Comparison of ENCODE assay signal across 8 mouse cellular contexts in genomic region chrX:170005194-170005593, GRCm38 (mm10). TPM values are rescaled to one million over a fixed set of nuclear protein-coding genes. Genes with fewer than 3 reads are reported as not detected.
A peak's percentile ranks its signal among the peaks of the same experiment; 100 is the strongest.
DNase-seq lines count a peak whose midpoint lies in the region; ATAC-seq and TF ChIP-seq lines count a peak whose summit lies in the region.
"Not testable (repeated sequence)": the region's sequence is repeated elsewhere in the genome, so short reads cannot be mapped to it uniquely, and the experiment has no call there.

No protein-coding gene starts in this region.

- H3K4me3 ChIP-seq in G1E (ENCODE audit: low read depth, low read length); hindbrain, embryonic 11.5 days (ENCODE audit: low read depth, low read length); left cerebral cortex, adult 2 months; midbrain, embryonic 14.5 days (replicated peaks; ENCODE audit: low read depth, low read length): not testable (repeated sequence)
- H3K4me3 ChIP-seq in forebrain, embryonic 10.5 days, result peak overlapping the region; percentile 17; the same call in 1 of the 2 replicates

- ATAC-seq in G1E (ENCODE audit: extremely low read depth, insufficient number of reproducible peaks, low FRiP score, poor library complexity, severe bottlenecking), result peak; percentile 12; the same call in 1 of the 2 replicates
- 0 out of 2 replicates have a peak, but pooled peaks have one; percentile 1 for ATAC-seq in hindbrain, embryonic 11.5 days (ENCODE audit: low FRiP score)
- not testable (repeated sequence) for ATAC-seq in midbrain, embryonic 14.5 days (ENCODE audit: low FRiP score, low TSS enrichment)

- not testable (repeated sequence) for H3K4me2 ChIP-seq in hindbrain, embryonic 11.5 days (replicated peaks; ENCODE audit: low read depth, low read length)
- 0 out of 2 replicates have a peak overlapping the region, but pooled peaks have one; percentile 5 for H3K4me2 ChIP-seq in midbrain, embryonic 14.5 days (ENCODE audit: low read length)

- not testable (repeated sequence) for H3K27me3 ChIP-seq in G1E (ENCODE audit: insufficient read depth, low read length); forebrain, embryonic 10.5 days (ENCODE audit: poor library complexity, severe bottlenecking); hindbrain, embryonic 11.5 days (ENCODE audit: control insufficient read depth, insufficient read depth, low read length); midbrain, embryonic 14.5 days (ENCODE audit: control insufficient read depth, insufficient read depth, low read length)

- not testable (repeated sequence) for H3K9me3 ChIP-seq in G1E (replicated peaks)
- peaks cover 59% of the 10 kb centered on the region for H3K9me3 ChIP-seq in forebrain, embryonic 10.5 days
- H3K9me3 ChIP-seq in hindbrain, embryonic 11.5 days (ENCODE audit: control insufficient read depth, low read length), result peaks cover 26% of the 10 kb centered on the region
- H3K9me3 ChIP-seq in midbrain, embryonic 14.5 days (ENCODE audit: control insufficient read depth, low read length), result peaks cover 37% of the 10 kb centered on the region

- not testable (repeated sequence) for H3K36me3 ChIP-seq in G1E (replicated peaks); forebrain, embryonic 10.5 days (replicated peaks); hindbrain, embryonic 11.5 days (ENCODE audit: control insufficient read depth, insufficient read depth, low read length); midbrain, embryonic 14.5 days (ENCODE audit: control insufficient read depth, insufficient read depth, low read length)

- TF ChIP-seq CTCF in G1E (IDR thresholded peaks at IDR 0.05; ENCODE audit: low read depth, low read length); left cerebral cortex, adult 2 months (IDR thresholded peaks at IDR 0.05): not testable (repeated sequence)

- H3K27ac ChIP-seq in forebrain, embryonic 10.5 days, result peak overlapping the region; percentile 69
- not testable (repeated sequence) for H3K27ac ChIP-seq in hindbrain, embryonic 11.5 days (ENCODE audit: low read depth, low read length); left cerebral cortex, adult 2 months; midbrain, embryonic 14.5 days (replicated peaks; ENCODE audit: low read depth, low read length)

- intact Hi-C loops in left cerebral cortex, adult 2 months (cut with DNase I), result not testable (repeated sequence)

- H3K4me1 ChIP-seq in G1E (ENCODE audit: insufficient read depth, low read depth, low read length); hindbrain, embryonic 11.5 days (replicated peaks; ENCODE audit: control insufficient read depth, insufficient read depth, low read length); midbrain, embryonic 14.5 days (ENCODE audit: control insufficient read depth, insufficient read depth, low read length): not testable (repeated sequence)
- peaks cover 44% of the 10 kb centered on the region for H3K4me1 ChIP-seq in forebrain, embryonic 10.5 days

- not testable (repeated sequence) for H3K9ac ChIP-seq in hindbrain, embryonic 11.5 days (ENCODE audit: low read depth, low read length); midbrain, embryonic 14.5 days (replicated peaks; ENCODE audit: low read length)

- not testable (repeated sequence) for DNase-seq in G1E (ENCODE audit: low spot score)
- peak; percentile 83 for DNase-seq in cerebellum, adult 11-12 months
- DNase-seq in forebrain, embryonic 10.5 days (ENCODE audit: extremely low spot score, low spot score), result peak; percentile 55
- DNase-seq in hindbrain, embryonic 11.5 days (ENCODE audit: low spot score), result peak; percentile 12
- DNase-seq in left cerebral cortex, adult 2 months (ENCODE audit: extremely low spot score in 1 of 2, low spot score in 2 of 2), result peak; percentile 62 to 72
- DNase-seq in midbrain, embryonic 14.5 days, result peak; percentile 1
- DNase-seq in testis, postnatal 14 days (ENCODE audit: low spot score), result peak; percentile 81
- DNase-seq in yolk sac, embryonic 10.5 days (ENCODE audit: low spot score), result peak; percentile 0

- WGBS in forebrain, embryonic 10.5 days, result 26% methylated on average over 13 of the region's 13 CpGs
- 17% methylated on average over 13 of the region's 13 CpGs for WGBS in hindbrain, embryonic 11.5 days
- 15% methylated on average over 13 of the region's 13 CpGs for WGBS in midbrain, embryonic 14.5 days

RNA-seq across cellular contexts. Expression of gene Gm21887, which starts 4.3 kb away (rescaled TPM):
- 163 and 204 TPM in 2 replicates for total RNA-seq in G1E (2014; fragmentation: Nextera tagmentation)
- total RNA-seq in G1E (2017), result 35.4 and 44.4 TPM in 2 replicates
- 300 and 429 TPM in 2 replicates for polyA plus RNA-seq in G1E (2012)
- polyA plus RNA-seq in forebrain, embryonic 10.5 days (2016; fragmentation: Nextera tagmentation; extraction: Ambion mirVana), result 249 and 311 TPM in 2 replicates
- polyA plus RNA-seq in hindbrain, embryonic 11.5 days (2014; fragmentation: Nextera tagmentation; extraction: Ambion mirVana), result 174 and 175 TPM in 2 replicates
- total RNA-seq in left cerebral cortex, adult 2 months (2021), result 100 to 1,000 TPM; 190 to 207 TPM
- 126 and 339 TPM in 2 replicates for polyA plus RNA-seq in midbrain, embryonic 14.5 days (2014; fragmentation: Nextera tagmentation; extraction: Ambion mirVana)
